Mouse (Mus musculus) heart, adult 2 months (tissue): ENCODE results near the gene Csnk1g2.

Experiments used
- CTCF ChIP-seq: fragments of 200-600 bp; IDR thresholded peaks from 2 replicates; pipeline ENCODE4 v1.8.1; 2022; ENCODE audit warnings: antibody characterized with exemption, mild to moderate bottlenecking, moderate library complexity
- EP300 ChIP-seq: fragments of 200-500 bp; IDR thresholded peaks from 2 replicates; pipeline ENCODE4 v1.6.1; 2011; ENCODE audit warnings: low read depth, low read length, control low read depth; ENCODE audit not compliant: insufficient read depth

DNA sequence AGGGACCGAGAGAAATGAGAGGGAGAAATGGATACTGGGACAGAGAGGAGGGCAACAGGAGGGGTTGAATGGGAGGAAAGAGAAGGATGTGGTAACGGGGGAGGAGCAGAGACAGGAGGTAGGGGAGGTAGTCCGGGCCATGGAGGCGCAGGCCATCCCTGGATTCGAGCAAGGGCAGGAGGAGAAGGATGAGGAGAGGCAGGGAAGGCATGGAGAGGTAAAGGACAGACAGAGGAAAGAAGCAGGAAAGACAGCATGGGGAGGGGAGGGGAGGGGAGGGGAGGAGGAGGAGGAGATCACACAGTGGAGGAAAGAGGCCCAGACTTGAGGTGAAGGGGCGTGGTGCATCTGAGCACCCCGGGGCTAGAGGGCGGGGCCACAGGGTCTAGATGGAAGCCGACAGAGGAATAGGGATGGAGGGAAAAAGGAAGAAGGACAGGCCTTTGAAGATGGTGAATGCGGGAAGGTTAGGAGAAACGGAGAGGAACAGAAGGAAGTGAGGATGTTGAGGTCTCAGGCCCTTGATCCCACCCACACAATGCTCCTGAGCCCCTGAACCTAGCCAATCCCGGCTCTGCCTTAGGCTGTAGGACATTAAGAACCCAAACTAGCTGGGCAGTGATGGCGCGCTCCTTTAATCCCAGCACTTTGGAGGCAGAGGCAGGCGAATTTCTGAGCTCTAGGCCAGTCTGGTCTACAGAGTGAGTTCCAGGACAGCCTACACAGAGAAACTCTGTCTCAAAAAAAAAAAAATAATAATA, 34.4 kb downstream of the Csnk1g2 start, which contains the start of gene Btbd2:
- TF ChIP-seq CTCF (no peak), EP300 (no peak)
